Mouse (Mus musculus) kidney, adult 10 weeks (tissue): ENCODE data around the gene Adamts1. TPM values are rescaled to one million over a fixed set of nuclear protein-coding genes. Genes with fewer than 3 reads are reported as not detected.

Source experiments
- polyA plus RNA-seq: library from polyadenylated mRNA; stranded (reverse); fragments of 350-450 nt; fragmentation: Illumina TruSeq; extraction: RNeasy Lipid Tissue Mini Kit (QIAGEN cat#74804); gene quantifications from one replicate; pipeline ENCODE4 v1.2.3, GENCODE M21; 2014; ENCODE audit warnings: low read depth, low replicate concordance

Gene Adamts1
- polyA plus RNA-seq = 31.0 TPM

GRCm38 (mm10) chr16:85802954-85803353, at the start of gene Adamts1:
Adamts1 (minus strand) TSS chr16:85803113.

Other genes starting within 250 kb of the Adamts1 start
- 34.1 TPM for gene Cyyr1, start 249.7 kb downstream of the Adamts1 start, polyA plus RNA-seq
- gene Adamts5, start 98.7 kb upstream of the Adamts1 start, polyA plus RNA-seq = 15.8 TPM